Mouse (Mus musculus): ENCODE results near the gene Pmp22.

DNA sequence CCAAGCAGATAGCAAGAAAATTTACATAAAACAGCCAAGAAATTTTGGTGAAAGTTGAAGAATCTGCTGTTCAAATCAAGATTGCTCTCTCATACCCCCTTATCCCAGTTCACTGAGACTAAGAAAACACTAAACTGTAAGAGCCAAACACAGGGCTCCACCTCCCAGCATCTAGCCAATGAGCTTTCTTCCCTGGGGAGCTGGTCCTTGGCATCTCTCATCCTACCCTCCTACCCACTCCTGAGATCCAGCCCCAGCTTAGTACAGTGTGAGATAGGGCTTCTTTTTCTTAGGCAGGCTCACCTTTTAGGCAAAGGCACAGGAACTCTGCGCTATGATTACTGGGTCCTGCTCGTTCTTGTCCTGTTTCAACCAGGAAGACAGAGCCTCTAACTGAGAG, 34.0 kb downstream of the Pmp22 start:
- no peak for TF ChIP-seq GATA1 (IDR thresholded peaks at IDR 0.05; ENCODE audit: borderline replicate concordance, low read length)
- no peak for TF ChIP-seq FLI1 (IDR thresholded peaks at IDR 0.05; ENCODE audit: low read length)

All from megakaryocyte, embryonic 14.5 days (primary cell).